Mouse (Mus musculus) B cell, adult 2 months (primary cell): ENCODE data around the gene Eral1.
A peak's percentile ranks its signal among the peaks of the same experiment; 100 is the strongest.

ENCODE experiments used
- DNase-seq, 2 experiments: peaks; one replicate each; pipeline ENCODE4 v3.0.0; 2022

Eral1 gene

GRCm38 (mm10) chr11:78079961-78080921 is at the start of gene Eral1:
Gene Eral1, minus strand, starts transcription at chr11:78080383.
- DNase-seq = peak; percentile 79 to 82

GRCm38 (mm10) chr11:78129458-78129857 is 49.3 kb upstream of the Eral1 start:
- no peak for DNase-seq

GRCm38 (mm10) chr11:78126739-78127138 is 46.6 kb upstream of the Eral1 start:
- DNase-seq = peak; percentile 11 to 15

GRCm38 (mm10) chr11:78125691-78126090 is 45.5 kb upstream of the Eral1 start:
- no peak for DNase-seq

DNA sequence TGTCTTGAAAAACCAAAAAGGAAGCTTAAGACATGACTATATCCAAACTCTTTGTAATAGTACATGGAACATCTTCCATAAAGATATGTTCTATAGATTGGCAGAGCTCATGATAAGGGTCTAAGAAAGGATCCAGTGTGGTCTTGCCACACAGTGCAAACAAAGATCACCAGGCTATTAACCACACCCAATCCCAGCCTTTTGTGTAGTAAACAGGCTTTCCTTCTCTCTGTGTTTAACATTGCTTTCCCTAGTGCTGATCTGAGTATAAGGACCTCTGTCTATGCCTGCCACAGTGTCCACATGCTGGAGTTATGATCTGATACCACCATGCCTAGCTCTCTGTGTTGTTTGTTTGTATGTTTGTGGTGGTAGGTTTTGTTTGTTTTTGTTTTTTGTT is 43.6 kb upstream of the Eral1 start:
- no peak for DNase-seq

DNA sequence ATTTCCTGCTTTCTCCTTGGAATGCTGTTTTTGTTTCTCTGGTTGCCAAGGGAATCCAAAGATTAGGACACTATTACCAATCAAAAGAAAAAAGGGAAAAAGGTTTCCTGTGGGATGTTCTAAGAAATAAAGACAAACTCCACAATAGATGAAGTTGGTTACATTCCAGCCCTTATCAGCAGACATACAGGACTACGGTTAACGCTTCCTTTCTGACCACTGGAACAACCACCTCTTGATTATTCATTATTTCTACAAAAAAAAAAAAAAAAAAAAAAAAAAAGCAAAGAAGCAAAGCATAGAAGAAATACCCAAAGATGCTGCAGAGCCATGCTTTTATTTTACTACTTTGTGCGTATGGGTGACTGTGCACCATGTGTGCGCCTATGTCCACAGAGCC is 42.6 kb upstream of the Eral1 start:
- no peak for DNase-seq

GRCm38 (mm10) chr11:78121176-78121575 is 41.0 kb upstream of the Eral1 start:
- no peak for DNase-seq

- DNase-seq = no peak
Measured at GRCm38 (mm10) chr11:78119898-78120297, 39.7 kb upstream of the Eral1 start.

DNA sequence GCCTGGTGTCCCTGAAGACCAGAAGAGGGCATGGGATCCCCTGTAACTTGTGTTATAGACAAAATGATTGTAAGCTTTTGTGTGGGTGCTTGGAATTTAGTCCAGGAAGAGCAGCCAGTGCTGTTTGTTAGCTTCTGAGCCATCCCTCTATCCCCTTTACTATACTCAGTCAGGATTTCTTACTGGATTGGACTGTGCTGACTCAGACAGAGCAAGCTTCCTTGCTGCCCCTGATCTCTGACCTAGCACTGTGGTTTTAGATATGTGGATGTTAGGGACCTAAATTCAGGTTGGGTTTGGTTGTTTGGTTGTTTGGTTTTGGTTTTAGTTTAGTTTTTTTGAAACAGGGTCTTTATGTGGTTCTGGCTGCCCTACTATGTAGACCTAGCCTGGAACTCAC is 38.3 kb upstream of the Eral1 start:
- DNase-seq = no peak

- DNase-seq = no peak
Measured at GRCm38 (mm10) chr11:78116146-78116410, 35.9 kb upstream of the Eral1 start.

DNA sequence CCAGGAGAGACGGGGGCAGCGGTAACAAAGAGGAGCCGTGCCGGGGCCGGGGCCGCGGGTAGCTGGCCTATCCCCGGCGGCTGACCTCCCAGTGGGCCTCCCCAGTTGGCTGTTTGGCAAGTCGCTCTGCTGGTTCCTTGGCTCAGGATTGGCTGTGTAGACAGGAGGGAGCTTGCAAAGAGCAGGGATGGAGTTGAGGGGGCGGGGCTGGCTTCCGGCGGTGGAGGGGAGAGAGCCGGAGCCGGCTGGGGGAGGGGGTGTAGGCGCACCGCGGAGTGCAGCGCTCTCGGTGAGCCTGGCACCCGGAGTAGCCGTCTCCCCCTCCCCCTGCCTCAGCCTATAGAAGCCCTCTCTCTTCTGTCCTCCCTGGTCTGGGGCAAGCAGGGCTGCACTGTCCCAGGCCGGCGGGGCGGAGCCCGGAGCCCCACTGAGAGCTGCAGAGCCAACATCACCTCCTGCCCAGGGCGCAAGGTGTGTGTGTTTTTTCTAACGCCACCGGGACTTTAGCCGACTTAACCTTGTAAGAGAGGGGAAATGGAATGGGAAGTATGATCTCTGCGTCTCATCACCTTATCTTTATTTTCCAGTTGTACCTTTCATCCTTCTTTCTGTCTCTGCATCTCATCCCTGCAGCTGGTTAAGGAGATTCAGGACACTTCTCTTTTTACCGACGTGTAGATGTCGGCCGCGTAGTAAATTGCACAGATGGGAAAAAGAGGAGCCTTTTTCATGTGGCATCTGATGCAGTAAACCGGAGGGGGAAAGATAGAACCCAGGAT is 35.4 kb upstream of the Eral1 start:
- peak; percentile 49 to 56 for DNase-seq

- DNase-seq = no peak
Measured at GRCm38 (mm10) chr11:78114676-78115366, 34.6 kb upstream of the Eral1 start.

DNA sequence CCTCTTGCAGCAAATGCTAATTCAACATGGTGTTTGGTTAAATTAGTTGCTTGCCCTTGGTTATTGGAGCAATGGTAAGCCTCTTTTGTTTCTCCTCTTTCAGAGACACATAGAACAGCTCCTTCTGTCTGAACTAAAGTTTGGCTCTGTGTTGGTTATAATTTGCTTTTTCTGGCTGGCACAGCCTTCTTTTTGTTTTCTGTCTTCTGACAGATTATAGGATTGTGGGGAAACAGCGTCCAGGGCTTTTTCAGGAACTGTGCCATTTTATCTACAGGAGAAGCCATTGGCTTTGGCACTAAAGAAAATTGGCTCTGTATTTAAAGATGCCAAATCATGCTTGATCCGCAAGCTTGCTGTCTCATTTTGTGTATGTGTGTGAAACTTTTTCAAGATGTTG is 33.4 kb upstream of the Eral1 start:
- DNase-seq = no peak

- DNase-seq = no peak
Measured at GRCm38 (mm10) chr11:78104501-78104900, 24.3 kb upstream of the Eral1 start.

DNA sequence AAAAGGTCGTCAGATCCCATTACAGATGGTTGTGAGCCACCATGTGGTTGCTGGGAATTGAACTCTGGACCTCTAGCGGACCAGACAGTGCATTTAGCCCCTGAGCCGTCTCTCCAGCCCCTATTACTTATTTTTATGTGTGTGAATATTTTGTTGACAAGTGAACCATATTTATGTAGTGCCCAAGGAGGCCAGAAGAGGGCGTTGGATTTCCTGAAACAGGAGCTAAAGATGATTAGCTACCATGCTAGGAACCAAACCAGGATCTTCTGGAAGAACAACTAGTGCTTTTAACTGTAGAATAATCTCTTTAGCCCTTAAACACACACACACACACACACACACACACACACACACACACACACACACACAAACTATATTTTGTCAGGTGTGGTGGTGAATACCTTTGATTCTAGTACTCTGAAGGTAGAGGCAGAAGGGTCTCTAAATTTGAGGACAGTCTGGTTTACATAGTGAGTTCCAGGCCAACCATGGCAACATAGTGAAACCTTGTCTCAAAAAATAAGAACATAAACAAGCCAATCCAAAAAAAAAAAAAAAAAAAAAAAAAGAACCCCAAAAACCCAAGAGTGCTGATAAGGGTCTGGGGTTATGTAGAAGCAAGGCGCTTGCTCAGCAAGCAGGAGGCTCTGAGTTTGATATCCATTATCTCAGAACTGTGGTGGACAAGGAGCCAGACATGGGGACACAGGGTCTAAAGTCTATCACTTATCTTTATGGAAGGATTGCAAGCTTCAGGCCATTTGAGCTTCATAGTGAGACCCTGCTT is 23.0 kb upstream of the Eral1 start:
- peak; percentile 19 to 33 for DNase-seq

DNA sequence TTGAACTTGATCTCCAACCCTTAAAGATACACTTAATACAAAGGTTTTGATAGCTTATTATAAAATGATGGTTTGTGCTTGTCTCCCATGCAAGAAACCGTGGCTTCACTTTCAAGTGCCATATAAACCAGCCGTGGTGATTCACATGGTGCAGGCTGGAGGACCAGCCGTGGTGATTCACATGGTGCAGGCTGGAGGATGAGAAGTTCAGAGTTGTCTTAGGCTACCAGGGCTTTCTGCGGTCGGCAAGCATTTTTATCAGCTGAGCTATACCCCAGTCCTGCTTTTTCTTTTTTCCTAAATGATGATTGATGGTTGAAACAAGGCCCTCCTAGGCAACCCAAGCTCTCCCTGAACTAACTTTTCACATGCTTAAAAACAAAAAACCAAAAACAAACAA is 22.0 kb upstream of the Eral1 start:
- DNase-seq = no peak

GRCm38 (mm10) chr11:78100746-78101145 is 20.6 kb upstream of the Eral1 start:
- DNase-seq = no peak

GRCm38 (mm10) chr11:78097077-78097476 is 16.9 kb upstream of the Eral1 start:
- DNase-seq = no peak

DNA sequence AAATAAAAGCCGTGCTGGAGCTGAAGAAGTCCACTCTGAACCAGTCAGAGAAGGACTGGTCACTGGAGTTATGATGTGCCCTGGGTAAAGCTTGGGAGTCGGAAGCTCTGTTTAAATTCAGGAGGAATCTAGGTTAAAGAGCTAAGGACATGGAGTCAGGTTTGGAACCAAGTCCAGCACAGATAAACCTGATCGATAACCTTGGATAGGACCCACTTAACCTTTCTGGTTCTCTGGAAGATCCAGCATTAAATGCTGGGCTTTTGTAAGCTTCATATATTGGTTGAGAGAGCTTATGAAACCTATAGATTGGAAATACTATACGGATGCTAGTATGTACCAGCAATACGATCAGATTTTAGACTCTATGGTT is 14.9 kb upstream of the Eral1 start:
- no peak for DNase-seq

DNA sequence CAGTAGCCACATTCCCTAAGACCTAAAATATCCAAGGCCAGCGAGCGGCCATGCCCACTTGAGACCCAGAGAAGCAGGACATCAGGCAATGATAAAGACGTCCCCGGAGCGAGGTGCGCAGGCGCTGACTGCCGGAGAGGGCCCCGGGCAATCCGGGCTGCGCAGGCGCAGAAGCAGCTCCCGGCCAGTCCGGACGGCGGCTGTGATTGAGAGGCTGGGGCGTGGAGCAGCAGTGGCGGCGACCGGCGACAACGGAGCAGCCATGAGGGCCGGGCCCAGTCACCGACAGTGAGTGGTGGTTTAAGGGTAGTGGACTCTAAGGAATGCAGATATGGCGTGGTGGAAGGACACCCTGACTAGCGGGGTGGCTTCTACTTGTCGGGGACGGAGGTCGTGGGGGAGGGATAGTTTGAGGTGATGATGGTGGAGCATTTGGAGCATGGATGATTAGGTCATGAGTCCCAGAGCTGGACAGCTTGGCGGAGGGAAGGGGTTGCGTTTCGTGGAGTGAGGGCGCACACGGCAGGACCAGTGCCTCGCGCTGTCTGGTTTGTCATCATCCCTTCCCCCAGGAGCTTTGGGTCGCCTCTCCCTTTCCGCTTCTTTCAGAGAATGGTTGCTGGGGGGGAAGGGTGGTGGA is 14.4 kb upstream of the Eral1 start, which contains the start of gene Fam222b:
TSS of gene Fam222b (plus strand) at position 157 of the 640 bp plus-strand sequence.
- DNase-seq = peak; percentile 90 to 91

DNA sequence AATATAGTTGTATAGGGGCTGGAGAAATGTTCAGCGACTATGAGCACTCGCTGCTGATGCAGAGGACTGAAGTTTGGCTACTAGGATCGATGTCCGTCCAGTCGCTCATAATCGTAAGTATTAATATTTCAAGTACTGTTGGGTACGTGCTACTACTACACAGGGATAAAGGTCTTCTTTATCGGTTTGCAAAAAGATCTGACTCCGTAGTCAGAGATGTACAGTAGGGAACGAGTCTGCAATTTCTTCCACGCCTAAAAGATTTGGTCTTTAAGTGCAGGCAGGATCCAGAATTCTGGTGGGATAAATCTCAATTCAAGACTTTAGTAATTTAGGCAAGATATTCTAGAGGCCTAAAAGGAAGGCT is 13.9 kb upstream of the Eral1 start:
- DNase-seq = no peak

DNA sequence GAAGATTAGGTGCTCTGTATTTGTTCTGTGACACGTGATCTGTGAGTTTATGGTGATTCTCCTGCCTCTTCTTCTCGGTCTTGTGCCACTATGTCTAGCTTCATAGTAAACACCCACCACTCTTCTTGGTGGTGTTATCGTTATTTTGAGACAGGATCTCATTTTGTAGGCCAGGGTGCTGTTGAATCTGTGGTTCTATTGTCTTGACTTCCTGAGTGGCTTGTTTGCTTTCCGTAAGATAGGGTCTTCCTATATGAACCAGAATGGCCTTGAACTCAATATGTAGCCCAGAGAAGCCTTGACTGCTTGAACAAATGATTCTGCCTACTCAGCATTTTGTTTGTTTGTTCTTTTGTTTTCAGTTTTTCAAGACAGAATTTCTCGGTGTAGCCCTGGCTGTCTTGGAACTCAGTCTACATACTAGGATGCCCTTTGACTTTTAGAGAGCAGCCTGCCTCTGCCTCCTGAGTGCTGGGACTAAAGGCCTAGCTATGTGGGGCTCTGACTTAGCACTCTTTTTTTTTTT is 7.6 kb upstream of the Eral1 start:
- no peak for DNase-seq
